Mouse (Mus musculus) liver, adult 2 months (tissue): ENCODE data around the gene Prune2. TPM values are rescaled to one million over a fixed set of nuclear protein-coding genes. Genes with fewer than 3 reads are reported as not detected.
A peak's percentile ranks its signal among the peaks of the same experiment; 100 is the strongest.

Experiments used
- DNase-seq: peaks from one replicate; pipeline ENCODE4 v3.0.0-alpha.2; 2011; ENCODE audit warnings: low read depth, low spot score; ENCODE audit errors: extremely low read depth
- H3K27ac ChIP-seq: fragments of 200-500 bp; replicated peaks from 2 replicates; pipeline ENCODE4 v1.5.1; 2012; ENCODE audit warnings: low read depth, mild to moderate bottlenecking, control low read depth, inconsistent platforms, low read length; ENCODE audit not compliant: insufficient read depth
- H3K27me3 ChIP-seq: fragments of 200-500 bp; 2 replicates; pipeline ENCODE4 v1.6.1; 2012; ENCODE audit warnings: mild to moderate bottlenecking, moderate library complexity, low read length, inconsistent platforms; ENCODE audit not compliant: control insufficient read depth, insufficient read depth
- H3K36me3 ChIP-seq: fragments of 200-500 bp; 2 replicates; pipeline ENCODE4 v1.6.1; 2012; ENCODE audit warnings: low read length, inconsistent platforms; ENCODE audit not compliant: control insufficient read depth, insufficient read depth
- H3K4me1 ChIP-seq: fragments of 200-500 bp; 2 replicates; pipeline ENCODE4 v1.6.1; 2011; ENCODE audit warnings: low read length; ENCODE audit not compliant: control insufficient read depth, insufficient read depth
- H3K4me3 ChIP-seq: fragments of 200-500 bp; 2 replicates; pipeline ENCODE4 v1.5.1; 2011; ENCODE audit warnings: low read depth, mild to moderate bottlenecking, control low read depth, low read length, moderate library complexity; ENCODE audit not compliant: insufficient read depth
- H3K79me2 ChIP-seq: fragments of 200-500 bp; 2 replicates; pipeline ENCODE4 v1.6.1; 2012; ENCODE audit warnings: inconsistent platforms, mild to moderate bottlenecking, low read length, moderate library complexity; ENCODE audit not compliant: control insufficient read depth, insufficient read depth
- H3K9ac ChIP-seq: fragments of 200-500 bp; 2 replicates; pipeline ENCODE4 v1.6.1; 2012; ENCODE audit warnings: low read depth, mild to moderate bottlenecking, control low read depth, inconsistent platforms, low read length
- CTCF ChIP-seq: fragments of 200-500 bp; IDR thresholded peaks from 2 replicates; pipeline ENCODE4 v1.5.1; 2011; ENCODE audit warnings: low read depth, low read length, control low read depth
- POLR2A ChIP-seq: fragments of 200-500 bp; IDR thresholded peaks from 2 replicates; pipeline ENCODE4 v1.6.1; 2011; ENCODE audit warnings: low read length, control low read depth; ENCODE audit not compliant: insufficient read depth; ENCODE audit errors: extremely low read depth
- WGBS: fragments of 180-500 bp; shearing (Covaris S2); methylation state at CpG from one replicate; pipeline ENCODE4 v1.1.7; 2018; 5-methylcytosine and 5-hydroxymethylcytosine counted together
- polyA plus RNA-seq: library from polyadenylated mRNA; depleted of rRNA; stranded (reverse); fragments of >200 nt; gene quantifications from 2 replicates; pipeline ENCODE4 v1.2.3, GENCODE M21; 2012
- total RNA-seq: library from RNA; depleted of rRNA; stranded (reverse); fragments of >200 nt; gene quantifications from 2 replicates; pipeline ENCODE4 v1.2.3, GENCODE M21; 2014

Prune2 gene
- total and polyA plus RNA-seq, 2 experiments, result 0.06 to 0.55 TPM

DNA sequence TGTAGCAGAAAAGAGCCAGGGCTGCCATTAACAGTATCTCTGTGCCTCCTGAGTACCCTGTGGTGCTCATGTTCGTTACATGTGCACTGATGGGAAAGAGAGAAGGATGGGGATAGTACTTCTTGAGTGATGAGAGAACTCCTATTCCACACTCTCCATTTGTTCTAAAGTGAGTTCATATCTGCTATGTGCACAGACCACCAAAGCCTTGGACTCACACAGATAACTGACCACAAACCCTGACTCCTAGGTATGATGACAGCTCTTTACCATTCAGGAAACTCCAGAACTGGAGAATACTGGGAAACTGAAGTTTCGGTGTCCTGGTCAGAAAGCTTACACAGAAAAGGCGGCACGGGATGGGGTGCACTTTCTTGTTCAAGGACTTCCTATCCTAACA, 25.8 kb downstream of the Prune2 start:
- H3K4me3 ChIP-seq, result no peak overlapping the region
- WGBS, result 87% methylated on average over 4 of the region's 4 CpGs
- H3K9ac ChIP-seq, result no peak overlapping the region
- no peaks in the 10 kb centered on the region for H3K27me3 ChIP-seq
- no peaks in the 10 kb centered on the region for H3K79me2 ChIP-seq
- H3K4me1 ChIP-seq, result no peaks in the 10 kb centered on the region
- TF ChIP-seq CTCF, result no peak
- TF ChIP-seq POLR2A, result no peak
- no peaks in the 10 kb centered on the region for H3K36me3 ChIP-seq
- no peak overlapping the region for H3K27ac ChIP-seq
- no peak for DNase-seq

GRCm38 (mm10) chr19:16984897-16985296, 29.0 kb downstream of the Prune2 start:
- Histone ChIP-seq H3K27me3 (no peaks in the 10 kb centered on the region), H3K4me3 (no peak overlapping the region), H3K27ac (no peak overlapping the region), H3K9ac (no peak overlapping the region), H3K4me1 (no peaks in the 10 kb centered on the region), H3K36me3 (no peaks in the 10 kb centered on the region), H3K79me2 (no peaks in the 10 kb centered on the region)
- TF ChIP-seq CTCF, result 0 out of 2 replicates have a peak, but pooled peaks have one; percentile 7
- no peak for TF ChIP-seq POLR2A
- DNase-seq, result peak; percentile 5
- WGBS, result 46% methylated on average over 5 of the region's 5 CpGs

DNA sequence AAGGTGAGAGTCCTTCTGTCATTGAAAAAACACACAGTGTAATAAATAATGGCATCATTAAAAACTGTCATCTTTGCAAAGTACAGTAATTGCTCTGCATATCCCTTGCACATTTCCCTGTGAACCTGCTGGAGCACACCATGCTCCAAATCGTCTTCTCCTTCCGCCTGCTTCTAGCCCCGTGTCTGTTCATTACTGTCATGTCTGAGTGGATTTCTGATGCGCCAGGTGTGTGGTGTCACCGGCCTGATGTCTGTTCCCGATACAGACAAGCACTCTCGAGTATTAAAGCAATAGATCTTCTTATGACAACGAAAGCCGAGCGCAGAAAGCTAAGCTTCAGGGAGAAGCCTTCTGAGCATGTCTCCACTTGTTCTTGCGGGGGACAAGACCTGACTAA, 32.1 kb downstream of the Prune2 start:
- Histone ChIP-seq H3K27ac (no peak overlapping the region), H3K9ac (no peak overlapping the region), H3K36me3 (no peaks in the 10 kb centered on the region), H3K27me3 (no peaks in the 10 kb centered on the region), H3K4me3 (no peak overlapping the region), H3K4me1 (no peaks in the 10 kb centered on the region), H3K79me2 (no peaks in the 10 kb centered on the region)
- no peak for DNase-seq
- TF ChIP-seq POLR2A, result no peak
- TF ChIP-seq CTCF, result no peak
- WGBS, result 86% methylated on average over 11 of the region's 11 CpGs

DNA sequence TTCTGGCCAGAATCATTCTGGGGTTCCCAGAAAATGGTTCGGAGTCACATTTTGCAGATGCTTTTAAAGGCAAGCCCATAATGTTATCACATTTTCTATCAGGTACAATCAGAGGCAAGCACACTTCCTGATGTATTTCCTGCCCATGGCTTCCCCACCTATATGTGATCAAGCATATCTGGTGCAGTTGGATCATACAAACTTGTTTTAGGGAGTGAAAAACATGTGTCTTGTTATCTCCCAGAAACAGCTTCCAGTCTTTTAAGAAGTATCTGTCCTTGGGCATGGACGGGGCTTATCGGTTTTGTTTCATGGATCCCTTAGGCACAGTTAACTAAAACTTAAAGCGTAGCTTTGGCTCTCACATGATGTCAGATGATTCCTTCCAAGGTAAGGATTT, 36.2 kb downstream of the Prune2 start:
- no peak overlapping the region for H3K4me3 ChIP-seq
- no peak overlapping the region for H3K27ac ChIP-seq
- no peak overlapping the region for H3K9ac ChIP-seq
- DNase-seq, result no peak
- no peak for TF ChIP-seq POLR2A
- TF ChIP-seq CTCF, result no peak
- no peaks in the 10 kb centered on the region for H3K4me1 ChIP-seq
- WGBS, result 71% methylated on average over 4 of the region's 4 CpGs
- H3K36me3 ChIP-seq, result no peaks in the 10 kb centered on the region
- H3K79me2 ChIP-seq, result no peaks in the 10 kb centered on the region
- peaks cover 2% of the 10 kb centered on the region; the same call in 1 of the 2 replicates for H3K27me3 ChIP-seq

GRCm38 (mm10) chr19:16994260-16994659, 38.3 kb downstream of the Prune2 start:
- 75% methylated on average over 8 of the region's 8 CpGs for WGBS

GRCm38 (mm10) chr19:16997915-16998314, 42.0 kb downstream of the Prune2 start:
- TF ChIP-seq POLR2A (no peak), CTCF (no peak)
- H3K4me3 ChIP-seq, result no peak overlapping the region
- H3K27ac ChIP-seq, result no peak overlapping the region
- no peaks in the 10 kb centered on the region for H3K79me2 ChIP-seq
- peaks cover 2% of the 10 kb centered on the region; the same call in 1 of the 2 replicates for H3K27me3 ChIP-seq
- WGBS, result 71% methylated on average over 7 of the region's 7 CpGs
- no peak overlapping the region for H3K9ac ChIP-seq
- DNase-seq, result no peak
- no peaks in the 10 kb centered on the region for H3K4me1 ChIP-seq
- no peaks in the 10 kb centered on the region for H3K36me3 ChIP-seq

More at GRCm38 (mm10) chr19:16994260-16994659, 38.3 kb downstream of the Prune2 start:
- Histone ChIP-seq H3K27me3 (peaks cover 2% of the 10 kb centered on the region; the same call in 1 of the 2 replicates), H3K9ac (no peak overlapping the region), H3K4me3 (no peak overlapping the region), H3K4me1 (no peaks in the 10 kb centered on the region), H3K27ac (no peak overlapping the region), H3K36me3 (no peaks in the 10 kb centered on the region), H3K79me2 (no peaks in the 10 kb centered on the region)
- TF ChIP-seq POLR2A (no peak), CTCF (no peak)
- no peak for DNase-seq
